Mouse (Mus musculus): ENCODE data around the gene Bicc1.

Gene Bicc1

DNA sequence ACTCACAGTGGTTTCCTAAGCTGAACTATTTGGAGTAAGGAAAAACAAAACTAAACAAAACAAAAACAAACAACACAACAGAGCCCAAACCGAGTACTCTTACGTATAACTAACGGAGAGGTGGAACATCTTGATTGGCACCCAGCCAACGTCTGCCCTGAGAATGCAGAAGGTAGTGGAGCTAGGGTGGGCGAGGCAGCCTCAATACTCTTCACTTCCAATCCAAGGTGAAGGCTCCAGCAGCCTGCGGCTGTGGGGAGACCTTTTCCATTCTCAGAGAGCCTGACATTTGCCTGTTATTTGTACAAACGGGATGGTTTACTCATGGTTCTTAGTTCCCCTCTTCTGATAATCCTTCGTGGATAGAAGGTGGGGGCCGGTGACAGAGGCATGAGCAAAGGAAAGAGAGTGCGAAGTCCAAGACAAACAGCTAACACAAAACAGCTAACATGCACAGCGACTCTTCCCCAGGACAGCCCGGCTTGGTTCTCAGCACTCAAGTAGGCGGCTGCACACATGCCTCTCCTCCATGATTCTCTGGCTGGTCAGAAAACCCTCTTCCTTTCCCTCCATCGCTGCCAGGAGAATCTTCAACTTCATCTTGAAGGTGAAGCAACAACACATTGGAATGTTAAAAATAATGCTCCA lies 39.3 kb downstream of the Bicc1 start:
- DNase-seq = no peak

GRCm38 (mm10) chr10:71119120-71119847 lies 40.2 kb downstream of the Bicc1 start:
- DNase-seq = no peak

GRCm38 (mm10) chr10:71117766-71118165 lies 41.7 kb downstream of the Bicc1 start:
- no peak for DNase-seq

DNA sequence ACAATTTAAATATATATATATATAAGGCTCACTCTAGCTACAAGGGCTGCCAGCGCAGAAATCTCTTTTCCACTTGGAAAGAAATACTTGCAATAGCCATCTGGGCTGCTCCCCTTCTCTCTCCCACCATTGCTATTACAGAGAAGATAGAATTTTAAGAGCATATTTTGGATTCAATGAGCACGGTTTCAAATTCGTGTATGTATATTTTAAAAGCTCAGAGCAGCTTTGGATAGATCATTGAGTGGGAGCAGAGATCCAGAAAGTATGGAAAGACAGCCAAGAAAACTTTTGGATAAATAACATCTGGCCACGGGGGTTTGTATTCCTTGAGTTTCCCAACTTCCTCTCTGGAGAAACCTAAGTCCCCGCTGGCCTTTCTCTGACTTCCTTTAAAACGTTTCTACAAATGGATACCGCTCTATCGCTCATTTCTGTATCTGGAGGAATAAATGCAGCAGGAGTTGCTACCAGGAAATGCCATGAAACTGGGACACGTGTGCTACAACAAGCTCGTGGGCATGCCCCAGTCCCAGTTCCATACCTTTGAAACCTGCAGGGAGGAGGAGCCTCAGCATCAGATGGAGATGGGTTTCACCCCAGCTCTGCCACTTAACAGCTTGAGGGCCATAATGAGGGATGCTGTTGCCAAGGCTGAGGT lies 45.1 kb downstream of the Bicc1 start:
- no peak for DNase-seq

- DNase-seq = no peak
Measured at GRCm38 (mm10) chr10:71106491-71107205, 52.9 kb downstream of the Bicc1 start.

DNA sequence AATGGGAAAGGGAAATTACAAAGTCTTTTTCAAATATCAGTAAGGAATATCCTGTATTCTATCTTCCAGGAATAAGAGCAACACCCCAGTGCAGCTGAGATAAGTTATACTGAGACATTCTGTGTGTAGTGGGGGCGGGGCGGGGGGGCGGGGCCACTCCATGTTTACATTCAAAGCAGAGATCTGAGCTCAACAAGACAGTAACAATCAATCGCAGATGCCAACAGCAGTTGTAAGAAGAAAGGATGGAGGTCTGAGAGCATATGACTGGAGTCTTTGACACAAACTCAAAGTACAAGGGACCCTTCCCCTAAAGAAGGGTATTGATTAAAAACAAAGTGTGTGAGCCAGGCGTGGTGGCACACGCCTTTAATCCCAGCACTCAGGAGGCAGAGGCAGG lies 54.7 kb downstream of the Bicc1 start:
- no peak for DNase-seq

GRCm38 (mm10) chr10:71100815-71101499 lies 58.5 kb downstream of the Bicc1 start:
- DNase-seq = no peak

GRCm38 (mm10) chr10:71094707-71095254 lies 64.7 kb downstream of the Bicc1 start:
- no peak for DNase-seq

- DNase-seq = no peak
Measured at GRCm38 (mm10) chr10:71093312-71093711, 66.2 kb downstream of the Bicc1 start.

- DNase-seq = no peak
Measured at GRCm38 (mm10) chr10:71087359-71087716, 72.2 kb downstream of the Bicc1 start.

GRCm38 (mm10) chr10:71086571-71087358 lies 72.7 kb downstream of the Bicc1 start:
- no peak for DNase-seq

DNA sequence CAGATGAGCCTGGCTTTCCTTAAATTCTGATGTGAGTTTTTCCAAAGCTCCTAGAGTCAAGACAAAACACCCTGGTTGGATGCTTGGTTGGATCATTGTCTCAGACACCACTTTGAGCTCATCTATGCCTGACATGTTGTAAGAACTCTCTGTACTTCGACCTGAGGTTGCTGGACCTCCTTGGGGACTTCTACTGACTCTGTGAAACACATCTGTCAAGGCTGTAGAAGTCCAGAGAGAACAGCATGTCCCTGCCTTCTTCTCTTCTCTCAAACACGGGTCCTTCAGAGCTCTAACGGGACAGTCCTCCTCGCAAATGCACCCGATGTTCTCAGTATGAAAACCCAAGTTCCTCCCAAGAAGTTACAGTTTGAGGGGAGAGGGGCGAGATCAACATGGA lies 76.5 kb downstream of the Bicc1 start:
- DNase-seq = no peak

GRCm38 (mm10) chr10:71078856-71079255 lies 80.6 kb downstream of the Bicc1 start:
- DNase-seq = no peak

DNA sequence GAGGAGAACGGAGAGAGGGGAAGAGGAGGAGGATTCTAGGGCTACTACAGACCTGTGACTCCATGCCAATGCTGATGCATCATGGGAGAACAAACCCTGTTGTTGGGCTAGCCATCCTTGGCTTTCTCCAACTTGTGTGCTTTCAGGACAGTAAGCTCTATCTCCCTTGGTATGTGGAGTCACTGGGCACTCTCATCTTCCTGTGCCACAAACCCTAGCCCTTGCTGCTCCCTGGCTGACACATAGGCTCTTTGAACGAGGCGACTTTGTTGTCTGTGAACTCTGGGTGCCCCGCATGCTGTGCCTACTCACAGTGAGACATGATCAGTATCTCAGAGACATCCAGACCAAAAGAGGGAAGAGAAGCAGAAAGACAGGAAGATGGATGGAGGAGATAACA lies 94.5 kb downstream of the Bicc1 start:
- no peak for DNase-seq

DNA sequence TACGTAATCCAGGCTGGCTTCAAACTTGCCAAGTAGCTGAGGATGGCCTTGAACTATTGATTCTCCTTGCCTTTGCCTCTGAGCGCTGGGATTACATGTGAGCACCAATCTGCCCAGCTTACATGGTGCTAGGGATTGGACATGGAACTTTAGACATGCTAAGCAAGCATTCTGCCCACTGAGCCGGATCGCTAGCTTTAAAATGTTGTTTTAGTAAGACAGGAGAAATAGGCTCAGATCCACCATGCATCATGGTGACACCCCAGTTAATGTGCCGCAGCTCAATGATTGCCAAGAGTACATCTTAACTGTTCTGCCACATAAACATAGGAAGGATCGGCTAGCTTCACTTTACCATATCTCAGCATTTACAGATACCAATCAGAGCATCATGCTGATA lies 94.9 kb downstream of the Bicc1 start:
- DNase-seq = no peak

DNA sequence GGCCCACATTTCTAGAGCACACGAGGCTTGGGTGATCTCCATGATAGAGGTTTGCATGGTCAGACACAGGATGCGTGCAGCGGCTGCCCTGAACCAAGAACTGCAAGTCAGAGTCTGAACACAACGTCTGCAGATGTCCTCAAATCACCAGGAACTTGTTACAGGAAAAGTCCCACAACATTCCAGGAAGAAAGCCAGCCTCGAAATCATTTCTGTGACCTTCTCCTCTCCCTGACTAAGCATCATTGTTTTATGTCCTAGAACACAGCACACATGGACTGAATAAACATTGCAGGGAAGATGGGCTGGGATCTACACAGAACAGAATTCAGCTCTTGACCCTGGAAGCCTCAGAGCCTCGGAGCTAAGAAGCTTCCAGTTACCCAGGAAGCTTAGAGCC lies 97.3 kb downstream of the Bicc1 start:
- DNase-seq = no peak

DNA sequence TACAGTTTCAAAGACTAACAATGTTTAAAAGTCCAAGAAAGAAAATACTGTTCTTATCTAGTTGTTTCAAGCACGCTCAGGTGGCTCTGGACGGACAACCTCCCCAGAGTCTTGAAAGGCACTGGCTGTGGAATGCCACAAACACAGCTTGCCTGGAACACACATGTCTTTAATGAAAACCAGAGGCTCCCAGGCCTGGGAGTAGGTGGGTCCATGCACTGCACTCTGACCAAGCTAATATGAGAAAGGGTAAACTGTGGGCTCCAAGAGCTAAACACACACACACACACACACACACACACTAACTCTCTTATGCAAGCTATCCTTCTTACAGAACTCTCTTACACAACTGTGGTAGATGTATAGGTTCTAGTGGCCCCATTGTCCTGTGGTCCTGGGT lies 99.2 kb downstream of the Bicc1 start:
- no peak for DNase-seq

GRCm38 (mm10) chr10:71058616-71059247 lies 100.8 kb downstream of the Bicc1 start:
- DNase-seq = no peak

- no peak for DNase-seq
Measured at GRCm38 (mm10) chr10:71058070-71058469, 101.4 kb downstream of the Bicc1 start.

DNA sequence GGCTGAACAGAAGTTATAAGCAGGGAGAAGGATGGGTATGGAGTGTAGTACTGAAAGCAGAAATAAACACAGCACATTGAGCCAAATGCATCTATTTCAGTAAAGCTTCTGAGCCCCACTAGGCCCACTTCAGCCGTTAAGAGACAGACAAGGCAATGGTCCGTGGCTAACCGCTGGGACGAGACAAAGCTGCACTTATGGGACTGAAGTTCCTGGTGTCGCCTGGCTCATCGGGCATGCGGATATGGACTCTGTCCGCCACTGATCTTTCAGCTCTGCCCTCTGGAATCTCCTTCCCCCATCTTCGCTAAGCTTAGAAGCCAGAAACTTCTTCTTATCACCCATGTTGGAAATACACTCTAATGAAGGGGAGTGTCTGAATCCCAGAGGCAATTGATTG lies 106.8 kb downstream of the Bicc1 start:
- DNase-seq = no peak

DNA sequence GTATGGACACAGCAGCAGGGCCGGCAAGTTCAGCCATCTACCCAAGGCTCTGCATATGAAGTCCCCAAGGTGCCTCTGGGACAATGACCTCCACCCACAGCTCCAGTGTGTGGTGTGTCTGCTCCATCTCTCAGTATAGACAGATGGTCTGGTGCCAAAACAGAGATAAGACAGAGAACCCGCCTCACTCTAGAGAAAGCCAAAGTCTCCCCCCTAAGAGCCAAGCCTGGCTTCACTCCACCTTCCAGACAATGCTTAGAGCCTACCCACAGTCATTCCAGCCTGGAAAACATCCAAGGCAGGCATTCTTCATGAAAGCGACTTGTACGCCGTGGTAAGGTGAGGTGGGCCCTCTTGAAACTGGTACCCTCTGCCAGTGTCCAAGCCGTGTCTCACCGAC lies 107.3 kb downstream of the Bicc1 start:
- DNase-seq = no peak

Measured in thymus, postnatal 4 days (tissue).